In genomic region chr10:15172558-15172957, GRCm38 (mm10) we compare ENCODE assay signal across 20 mouse cellular contexts.
DNase-seq lines count a peak whose midpoint lies in the region; ATAC-seq and TF ChIP-seq lines count a peak whose summit lies in the region.
"Had no signal": no experiment of that assay in that cellular context is flagged by ENCODE, and none has a peak within 500 bp of the region (broad histone marks: within the 10 kb centered on the region; RNA-seq: fewer than 3 reads in every experiment).

No protein-coding gene starts in this region.

- no peak for TF ChIP-seq POLR2A in MEL (IDR thresholded peaks at IDR 0.05; ENCODE audit: control insufficient read depth in 1 of 2, insufficient read depth in 1 of 2, low read depth in 1 of 2, low read length in 2 of 2, poor library complexity in 1 of 2)

- H3K79me2 ChIP-seq in MEL (ENCODE audit: control insufficient read depth, insufficient read depth, low read length, poor library complexity): no peaks in the 10 kb centered on the region

- no peak overlapping the region for H3K4me2 ChIP-seq in forebrain, embryonic 14.5 days (ENCODE audit: low read length)
- no peak overlapping the region for H3K4me2 ChIP-seq in forebrain, embryonic 12.5 days
- H3K4me2 ChIP-seq: heart, embryonic 15.5 days; hindbrain, embryonic 12.5 days; intestine, embryonic 15.5 days; midbrain, embryonic 15.5 days had no signal

- peak; percentile 30 for TF ChIP-seq RAD21 in MEL (IDR thresholded peaks at IDR 0.05; ENCODE audit: low read depth, low read length)

- no peaks in the 10 kb centered on the region for H3K27me3 ChIP-seq in forebrain, embryonic 14.5 days (replicated peaks; ENCODE audit: control insufficient read depth, insufficient read depth, low read length)
- H3K27me3 ChIP-seq in forebrain, embryonic 12.5 days: no peaks in the 10 kb centered on the region
- H3K27me3 ChIP-seq in MEL (ENCODE audit: control insufficient read depth in 1 of 2, insufficient read depth in 2 of 2, low read length in 2 of 2): no peaks in the 10 kb centered on the region
- H3K27me3 ChIP-seq: heart, embryonic 15.5 days; hindbrain, embryonic 12.5 days; intestine, embryonic 15.5 days; midbrain, embryonic 15.5 days had no signal

- TF ChIP-seq CTCF in left cerebral cortex, adult 2 months (IDR thresholded peaks at IDR 0.05): peak; percentile 49
- peak in 1 of 3 experiments; percentile 52; a peak in 2 of 6 replicates for TF ChIP-seq CTCF in MEL (IDR thresholded peaks at IDR 0.05 in 2 of 3, conservative IDR thresholded peaks at IDR 0.05 in 1 of 3; ENCODE audit: control insufficient read depth in 1 of 3, insufficient read depth in 1 of 3, low read depth in 2 of 3, low read length in 3 of 3, poor library complexity in 1 of 3, severe bottlenecking in 1 of 3)

- DNase-seq in forebrain, embryonic 14.5 days (ENCODE audit: low spot score): peak; percentile 25
- DNase-seq in left cerebral cortex, adult 2 months (ENCODE audit: extremely low spot score in 1 of 2, low spot score in 2 of 2): no peak
- no peak for DNase-seq in left cerebral cortex, postnatal 25 days (ENCODE audit: low spot score in 2 of 2)
- DNase-seq in 3T3-L1 (ENCODE audit: low read depth, low spot score) (peak; percentile 45), MEL (ENCODE audit: low read depth, low spot score) (no peak)
- DNase-seq in ovary, postnatal 14 days (ENCODE audit: low spot score): no peak
- no peak for DNase-seq in layer of hippocampus, adult 18-20 months (ENCODE audit: low spot score in 2 of 2)
- DNase-seq: adrenal gland, postnatal 14 days; cerebellum, adult 2 months; heart, adult 11 months; kidney, postnatal 10 days; right cerebral cortex, postnatal 14 days; thymus, postnatal 14 days had no signal

- no peak overlapping the region for H3K27ac ChIP-seq in forebrain, embryonic 14.5 days (ENCODE audit: low read depth, low read length)
- H3K27ac ChIP-seq in forebrain, embryonic 12.5 days: no peak overlapping the region
- H3K27ac ChIP-seq in left cerebral cortex, adult 2 months: no peak overlapping the region
- H3K27ac ChIP-seq in MEL (ENCODE audit: control insufficient read depth, low read depth, low read length): no peak overlapping the region
- H3K27ac ChIP-seq: heart, embryonic 15.5 days; hindbrain, embryonic 12.5 days; intestine, embryonic 15.5 days; midbrain, embryonic 15.5 days had no signal

- H3K36me3 ChIP-seq in forebrain, embryonic 14.5 days (ENCODE audit: control insufficient read depth, insufficient read depth, low read length): no peaks in the 10 kb centered on the region
- H3K36me3 ChIP-seq in forebrain, embryonic 12.5 days (replicated peaks): no peaks in the 10 kb centered on the region
- no peaks in the 10 kb centered on the region for H3K36me3 ChIP-seq in MEL (ENCODE audit: control insufficient read depth in 1 of 2, insufficient read depth in 2 of 2, low read length in 2 of 2)
- H3K36me3 ChIP-seq: G1E; heart, embryonic 15.5 days; hindbrain, embryonic 12.5 days; intestine, embryonic 15.5 days; midbrain, embryonic 15.5 days had no signal

- TF ChIP-seq EP300 in MEL (IDR thresholded peaks at IDR 0.05; ENCODE audit: low read depth in 1 of 2, low read length in 2 of 2): no peak

- no peak overlapping the region for H3K4me3 ChIP-seq in forebrain, embryonic 14.5 days (ENCODE audit: low read depth, low read length)
- no peak overlapping the region for H3K4me3 ChIP-seq in forebrain, embryonic 12.5 days (replicated peaks)
- no peak overlapping the region for H3K4me3 ChIP-seq in left cerebral cortex, adult 2 months
- H3K4me3 ChIP-seq in MEL (ENCODE audit: control insufficient read depth in 1 of 2, insufficient read depth in 1 of 2, low read depth in 2 of 2, low read length in 2 of 2): no peak overlapping the region
- H3K4me3 ChIP-seq: heart, embryonic 15.5 days; hindbrain, embryonic 12.5 days; intestine, embryonic 15.5 days; midbrain, embryonic 15.5 days had no signal

- no peaks in the 10 kb centered on the region for H3K4me1 ChIP-seq in forebrain, embryonic 14.5 days (ENCODE audit: control insufficient read depth, insufficient read depth, low read length)
- H3K4me1 ChIP-seq in forebrain, embryonic 12.5 days: no peaks in the 10 kb centered on the region
- no peaks in the 10 kb centered on the region for H3K4me1 ChIP-seq in MEL (ENCODE audit: control insufficient read depth in 1 of 2, insufficient read depth in 2 of 2, low read length in 2 of 2)
- H3K4me1 ChIP-seq: heart, embryonic 15.5 days; hindbrain, embryonic 12.5 days; intestine, embryonic 15.5 days; midbrain, embryonic 15.5 days had no signal

- H3K9me3 ChIP-seq in forebrain, embryonic 14.5 days (replicated peaks; ENCODE audit: control insufficient read depth, low read length): no peaks in the 10 kb centered on the region
- no peaks in the 10 kb centered on the region for H3K9me3 ChIP-seq in forebrain, embryonic 12.5 days
- H3K9me3 ChIP-seq in MEL (replicated peaks; ENCODE audit: insufficient read depth, low read length): no peaks in the 10 kb centered on the region
- H3K9me3 ChIP-seq: G1E; heart, embryonic 15.5 days; hindbrain, embryonic 12.5 days; intestine, embryonic 15.5 days; midbrain, embryonic 15.5 days had no signal

- WGBS in forebrain, embryonic 14.5 days: 41% methylated on average over 1 of the region's 1 CpGs
- WGBS in forebrain, embryonic 12.5 days: 69% methylated on average over 1 of the region's 1 CpGs

- H3K9ac ChIP-seq in forebrain, embryonic 14.5 days (ENCODE audit: low read length): no peak overlapping the region
- H3K9ac ChIP-seq in forebrain, embryonic 12.5 days: no peak overlapping the region
- no peak overlapping the region for H3K9ac ChIP-seq in MEL (ENCODE audit: control insufficient read depth, low read depth, low read length, poor library complexity, severe bottlenecking)
- H3K9ac ChIP-seq: heart, embryonic 15.5 days; hindbrain, embryonic 12.5 days; intestine, embryonic 15.5 days; midbrain, embryonic 15.5 days had no signal

- ATAC-seq in forebrain, embryonic 14.5 days: no peak
- no peak for ATAC-seq in forebrain, embryonic 12.5 days (ENCODE audit: low FRiP score)
- ATAC-seq: forebrain, embryonic 16.5 days; intestine, embryonic 15.5 days; midbrain, embryonic 15.5 days had no signal

- intact Hi-C loops in left cerebral cortex, adult 2 months (cut with DNase I): loop anchor here (2.0 kb wide), 1 partner anchor 438 kb away; no protein-coding TSS in a partner anchor
- intact Hi-C loops in left cerebral cortex, postnatal 25 days (cut with DNase I): loop anchor here (2.0 kb wide), 1 partner anchor 438 kb away; no protein-coding TSS in a partner anchor

TF ChIP-seq in MEL, 35 proteins besides CTCF, POLR2A, EP300 and RAD21:
- peak; percentile 56 for TF ChIP-seq SMC3 (IDR thresholded peaks at IDR 0.05; ENCODE audit: low read depth, low read length)
- no peak for TF ChIP-seq JUND (IDR thresholded peaks at IDR 0.05; ENCODE audit: low read depth, low read length)
TF ChIP-seq in MEL: peak in this region for 1.

Comparison
In these comparisons a context has a peak if more than half of its experiments do, and no peak if none do; other contexts are left out.
1. DNase-seq: peak in forebrain, embryonic 14.5 days (single experiment) and 3T3-L1 (single experiment); none in left cerebral cortex, adult 2 months (0 of 2), left cerebral cortex, postnatal 25 days (0 of 2), MEL (single experiment), ovary, postnatal 14 days (single experiment) and layer of hippocampus, adult 18-20 months (0 of 2).